19 mouse cellular contexts compared by ENCODE assay signal in genomic region chr4:95938701-95939100, GRCm38 (mm10).
"Had no signal": no experiment of that assay in that cellular context is flagged by ENCODE, and none has a peak within 500 bp of the region (broad histone marks: within the 10 kb centered on the region; RNA-seq: fewer than 3 reads in every experiment).

No protein-coding gene starts in this region.

- H3K27ac ChIP-seq: liver, embryonic 15.5 days; lung, embryonic 15.5 days; macrophage; midbrain, embryonic 13.5 days; midbrain, embryonic 15.5 days; neural tube, embryonic 12.5 days; stomach, embryonic 15.5 days; stomach, postnatal 0 days had no signal

- H3K9me3 ChIP-seq: liver, embryonic 15.5 days; lung, embryonic 15.5 days; megakaryocyte, embryonic 14.5 days; midbrain, embryonic 13.5 days; midbrain, embryonic 15.5 days; neural tube, embryonic 12.5 days; stomach, embryonic 15.5 days had no signal

- ATAC-seq: liver, postnatal 0 days; lung, postnatal 0 days; midbrain, embryonic 13.5 days; midbrain, embryonic 15.5 days had no signal

- H3K36me3 ChIP-seq: liver, embryonic 15.5 days; lung, embryonic 15.5 days; midbrain, embryonic 13.5 days; midbrain, embryonic 15.5 days; neural tube, embryonic 12.5 days; stomach, embryonic 15.5 days had no signal

- H3K4me3 ChIP-seq: liver, embryonic 15.5 days; lung, embryonic 15.5 days; megakaryocyte, embryonic 14.5 days; midbrain, embryonic 13.5 days; midbrain, embryonic 15.5 days; neural tube, embryonic 12.5 days; stomach, embryonic 15.5 days had no signal

- H3K27me3 ChIP-seq: liver, embryonic 15.5 days; lung, embryonic 15.5 days; midbrain, embryonic 13.5 days; midbrain, embryonic 15.5 days; neural tube, embryonic 12.5 days; stomach, embryonic 15.5 days had no signal

- H3K4me1 ChIP-seq: liver, embryonic 15.5 days; lung, embryonic 15.5 days; megakaryocyte, embryonic 14.5 days; midbrain, embryonic 13.5 days; midbrain, embryonic 15.5 days; neural tube, embryonic 12.5 days; stomach, embryonic 15.5 days had no signal

- H3K9ac ChIP-seq: liver, embryonic 15.5 days; liver, postnatal 0 days; lung, embryonic 15.5 days; midbrain, embryonic 13.5 days; midbrain, embryonic 15.5 days; neural tube, embryonic 12.5 days; stomach, embryonic 15.5 days had no signal

- DNase-seq: liver, postnatal 0 days; lung, adult 2 months; lung, postnatal 14 days; lung, postnatal 36 days; right cerebral cortex, postnatal 14 days; thymus, adult 2 months; thymus, postnatal 25 days; thymus, postnatal 4 days had no signal

- H3K4me2 ChIP-seq: liver, embryonic 15.5 days; lung, embryonic 15.5 days; midbrain, embryonic 11.5 days; midbrain, embryonic 13.5 days; midbrain, embryonic 15.5 days; neural tube, embryonic 12.5 days; stomach, embryonic 15.5 days had no signal
